8 mouse cellular contexts compared by ENCODE assay signal in genomic region chr3:30650062-30650841, GRCm38 (mm10). TPM values are rescaled to one million over a fixed set of nuclear protein-coding genes. Genes with fewer than 3 reads are reported as not detected.
DNase-seq lines count a peak whose midpoint lies in the region; ATAC-seq lines count a peak whose summit lies in the region.

No protein-coding gene starts in this region.

- H3K4me2 ChIP-seq in hindbrain, embryonic 12.5 days (replicated peaks): peak overlapping the region; percentile 80
- H3K4me2 ChIP-seq in limb, embryonic 13.5 days (replicated peaks): peak overlapping the region; percentile 75
- peak overlapping the region; percentile 84 for H3K4me2 ChIP-seq in midbrain, embryonic 14.5 days (ENCODE audit: low read length)

- no peak overlapping the region for H3K27ac ChIP-seq in hindbrain, embryonic 12.5 days
- no peak overlapping the region for H3K27ac ChIP-seq in limb, embryonic 13.5 days
- H3K27ac ChIP-seq in midbrain, embryonic 14.5 days (replicated peaks; ENCODE audit: low read depth, low read length): no peak overlapping the region

- peak overlapping the region; percentile 49 for H3K9ac ChIP-seq in hindbrain, embryonic 12.5 days
- H3K9ac ChIP-seq in limb, embryonic 13.5 days: peak overlapping the region; percentile 57
- H3K9ac ChIP-seq in midbrain, embryonic 14.5 days (replicated peaks; ENCODE audit: low read length): peak overlapping the region; percentile 43; the same call in 1 of the 2 replicates

- ATAC-seq in hindbrain, embryonic 12.5 days (ENCODE audit: low FRiP score): peak; percentile 49; the same call in 1 of the 2 replicates
- ATAC-seq in limb, embryonic 13.5 days (ENCODE audit: low FRiP score, low read depth): no peak
- peak; percentile 55; the same call in 1 of the 2 replicates for ATAC-seq in midbrain, embryonic 14.5 days (ENCODE audit: low FRiP score, low TSS enrichment)

- H3K4me1 ChIP-seq in hindbrain, embryonic 12.5 days: peaks cover 13% of the 10 kb centered on the region
- 0 out of 2 replicates have a peak, but pooled peaks cover 10% of the 10 kb centered on the region for H3K4me1 ChIP-seq in limb, embryonic 13.5 days
- H3K4me1 ChIP-seq in midbrain, embryonic 14.5 days (ENCODE audit: control insufficient read depth, insufficient read depth, low read length): peaks cover 4% of the 10 kb centered on the region; the same call in 1 of the 2 replicates

- no peaks in the 10 kb centered on the region for H3K9me3 ChIP-seq in hindbrain, embryonic 12.5 days (replicated peaks)
- no peaks in the 10 kb centered on the region for H3K9me3 ChIP-seq in limb, embryonic 13.5 days
- H3K9me3 ChIP-seq in midbrain, embryonic 14.5 days (ENCODE audit: control insufficient read depth, low read length): no peaks in the 10 kb centered on the region

- peak overlapping the region; percentile 40 for H3K4me3 ChIP-seq in hindbrain, embryonic 12.5 days
- H3K4me3 ChIP-seq in limb, embryonic 13.5 days: peak overlapping the region; percentile 44
- peak overlapping the region; percentile 44 for H3K4me3 ChIP-seq in midbrain, embryonic 14.5 days (replicated peaks; ENCODE audit: low read depth, low read length)

- peak; percentile 15 to 31 for DNase-seq in cerebellum, postnatal 14 days
- no peak for DNase-seq in cerebellum, adult 11 months
- peak; percentile 5 for DNase-seq in 3134 (ENCODE audit: extremely low read depth, insufficient read length, low spot score)
- DNase-seq in embryo, embryonic 10 days (ENCODE audit: low spot score): peak; percentile 56
- peak; percentile 69 for DNase-seq in midbrain, embryonic 14.5 days
- DNase-seq in adipocyte (ENCODE audit: low spot score): no peak

- under 1% methylated on average over 41 of the region's 41 CpGs for WGBS in hindbrain, embryonic 12.5 days
- WGBS in limb, embryonic 13.5 days: under 1% methylated on average over 41 of the region's 41 CpGs
- WGBS in midbrain, embryonic 14.5 days: under 1% methylated on average over 41 of the region's 41 CpGs

- H3K36me3 ChIP-seq in hindbrain, embryonic 12.5 days: no peaks in the 10 kb centered on the region
- no peaks in the 10 kb centered on the region for H3K36me3 ChIP-seq in limb, embryonic 13.5 days
- no peaks in the 10 kb centered on the region for H3K36me3 ChIP-seq in midbrain, embryonic 14.5 days (ENCODE audit: control insufficient read depth, insufficient read depth, low read length)

- H3K27me3 ChIP-seq in hindbrain, embryonic 12.5 days: peaks cover 38% of the 10 kb centered on the region
- peaks cover 42% of the 10 kb centered on the region for H3K27me3 ChIP-seq in limb, embryonic 13.5 days
- peaks cover 12% of the 10 kb centered on the region for H3K27me3 ChIP-seq in midbrain, embryonic 14.5 days (ENCODE audit: control insufficient read depth, insufficient read depth, low read length)

RNA-seq across cellular contexts. Expression of gene Lrrc34, which starts 2.6 kb away (rescaled TPM):
- 3.0 and 3.2 TPM in 2 replicates for polyA plus RNA-seq in hindbrain, embryonic 12.5 days (2016; fragmentation: Nextera tagmentation; extraction: Ambion mirVana)
- 1.3 and 1.7 TPM in 2 replicates for polyA plus RNA-seq in limb, embryonic 13.5 days (2015; fragmentation: Nextera tagmentation; extraction: Ambion mirVana)
- 0.82 and 1.1 TPM in 2 replicates for polyA plus RNA-seq in midbrain, embryonic 14.5 days (2014; fragmentation: Nextera tagmentation; extraction: Ambion mirVana)

RNA-seq across cellular contexts. Expression of gene Lrriq4, which starts 5.9 kb away (rescaled TPM):
- not detected in 2 replicates for polyA plus RNA-seq in hindbrain, embryonic 12.5 days (2016; fragmentation: Nextera tagmentation; extraction: Ambion mirVana)
- polyA plus RNA-seq in limb, embryonic 13.5 days (2015; fragmentation: Nextera tagmentation; extraction: Ambion mirVana): not detected in 2 replicates
- not detected in 2 replicates for polyA plus RNA-seq in midbrain, embryonic 14.5 days (2014; fragmentation: Nextera tagmentation; extraction: Ambion mirVana)

RNA-seq across cellular contexts. Expression of gene Mynn, which starts 48.4 kb away (rescaled TPM):
- polyA plus RNA-seq in hindbrain, embryonic 12.5 days (2016; fragmentation: Nextera tagmentation; extraction: Ambion mirVana): 33.4 and 41.0 TPM in 2 replicates
- polyA plus RNA-seq in limb, embryonic 13.5 days (2015; fragmentation: Nextera tagmentation; extraction: Ambion mirVana): 35.6 and 38.0 TPM in 2 replicates
- polyA plus RNA-seq in midbrain, embryonic 14.5 days (2014; fragmentation: Nextera tagmentation; extraction: Ambion mirVana): 32.8 and 41.8 TPM in 2 replicates

RNA-seq across cellular contexts. Expression of gene Lrrc31, which starts 49.4 kb away (rescaled TPM):
- not detected in 2 replicates for polyA plus RNA-seq in hindbrain, embryonic 12.5 days (2016; fragmentation: Nextera tagmentation; extraction: Ambion mirVana)
- not detected in 2 replicates for polyA plus RNA-seq in limb, embryonic 13.5 days (2015; fragmentation: Nextera tagmentation; extraction: Ambion mirVana)
- not detected in 2 replicates for polyA plus RNA-seq in midbrain, embryonic 14.5 days (2014; fragmentation: Nextera tagmentation; extraction: Ambion mirVana)

RNA-seq across cellular contexts. Expression of gene Actrt3, which starts 50.5 kb away (rescaled TPM):
- 0.20 TPM in 1 of 2 replicates, not detected in the other for polyA plus RNA-seq in hindbrain, embryonic 12.5 days (2016; fragmentation: Nextera tagmentation; extraction: Ambion mirVana)
- 0.11 TPM in 1 of 2 replicates, not detected in the other for polyA plus RNA-seq in limb, embryonic 13.5 days (2015; fragmentation: Nextera tagmentation; extraction: Ambion mirVana)
- polyA plus RNA-seq in midbrain, embryonic 14.5 days (2014; fragmentation: Nextera tagmentation; extraction: Ambion mirVana): 0.15 and 0.38 TPM in 2 replicates

Comparison
In these comparisons a context has a peak if more than half of its experiments do, and no peak if none do; other contexts are left out.
1. DNase-seq: peak in cerebellum, postnatal 14 days (2 of 2), 3134 (single experiment), embryo, embryonic 10 days (single experiment) and midbrain, embryonic 14.5 days (single experiment); none in cerebellum, adult 11 months (single experiment) and adipocyte (single experiment).
2. Peak in every context shown above with its lines, with median percentiles within 50 percentile points of each other: H3K4me2 ChIP-seq, H3K4me3 ChIP-seq and H3K9ac ChIP-seq.